Mouse (Mus musculus) embryonic facial prominence, embryonic 10.5 days (tissue): ENCODE data around the gene Nepn. TPM values are rescaled to one million over a fixed set of nuclear protein-coding genes. Genes with fewer than 3 reads are reported as not detected.

Experiments
- DNase-seq: peaks from one replicate; pipeline ENCODE4 v3.0.0-alpha.2; 2017; ENCODE audit warnings: low spot score
- H3K27ac ChIP-seq: fragments of 300-500 bp; sonication (generic); replicated peaks from 2 replicates; pipeline ENCODE4 v1.5.1; 2016; ENCODE audit warnings: mild to moderate bottlenecking
- H3K27me3 ChIP-seq: fragments of 300-500 bp; sonication (generic); replicated peaks from 2 replicates; pipeline ENCODE4 v1.6.1; 2016; ENCODE audit warnings: low read depth, mild to moderate bottlenecking; ENCODE audit not compliant: poor library complexity, severe bottlenecking
- H3K36me3 ChIP-seq: fragments of 300-500 bp; sonication (generic); replicated peaks from 2 replicates; pipeline ENCODE4 v1.6.1; 2016; ENCODE audit warnings: mild to moderate bottlenecking, moderate library complexity
- H3K4me1 ChIP-seq: fragments of 300-500 bp; sonication (generic); 2 replicates; pipeline ENCODE4 v1.6.1; 2016
- H3K4me3 ChIP-seq: fragments of 300-500 bp; sonication (generic); 2 replicates; pipeline ENCODE4 v1.5.1; 2016; ENCODE audit warnings: mild to moderate bottlenecking, moderate library complexity
- H3K9me3 ChIP-seq: fragments of 300-500 bp; sonication (generic); 2 replicates; pipeline ENCODE4 v1.6.1; 2016; ENCODE audit warnings: mild to moderate bottlenecking
- WGBS: fragments of 180-500 bp; shearing (Covaris S2); methylation state at CpG from one replicate; pipeline ENCODE4 v1.1.7; 2016; 5-methylcytosine and 5-hydroxymethylcytosine counted together
- polyA plus RNA-seq: library from polyadenylated mRNA; unstranded; fragments of >200 nt; fragmentation: Nextera tagmentation; extraction: Ambion mirVana; gene quantifications from 2 replicates; pipeline ENCODE4 v1.2.1, GENCODE M21; 2016

The Nepn gene
- polyA plus RNA-seq, 1 experiment from 2014 or later, result not detected

GRCm38 (mm10) chr10:52381845-52382591 is 6.8 kb upstream of the Nepn start, which contains the start of gene Gopc:
Gene Gopc (minus strand): TSS chr10:52382124.
- Histone ChIP-seq H3K27me3 (no peaks in the 10 kb centered on the region), H3K4me3 (peak within 1 kb of the TSS; percentile 97), H3K27ac (peak within 1 kb of the TSS; percentile 94), H3K36me3 (no peaks in the 10 kb centered on the region), H3K4me1 (peaks cover 23% of the 10 kb centered on the region), H3K9me3 (no peaks in the 10 kb centered on the region)
- DNase-seq, result peak; percentile 97
- WGBS, result under 1% methylated on average over 70 of the region's 71 CpGs

DNA sequence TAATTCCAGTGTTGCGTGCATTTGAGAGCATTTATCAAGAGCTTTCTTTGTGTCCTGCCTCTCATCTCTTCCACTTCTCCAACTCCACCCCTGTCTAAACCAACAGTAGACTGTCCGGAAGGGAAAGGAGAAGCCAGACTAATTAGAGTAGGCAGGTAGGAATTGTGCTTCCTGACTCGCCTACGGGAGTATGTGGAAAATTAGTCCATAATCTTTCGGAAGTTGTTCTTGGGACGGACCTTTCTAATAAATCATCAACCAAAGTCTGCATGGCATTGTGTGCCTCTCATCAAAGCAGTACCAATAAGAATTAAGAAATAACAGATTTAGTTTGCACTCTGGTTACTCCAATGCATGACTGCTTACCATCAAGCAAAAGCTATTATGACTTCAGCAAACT is 5.8 kb upstream of the Nepn start:
- Histone ChIP-seq H3K36me3 (no peaks in the 10 kb centered on the region), H3K27ac (peak overlapping the region; percentile 94), H3K9me3 (no peaks in the 10 kb centered on the region), H3K4me3 (peak overlapping the region; percentile 97), H3K27me3 (no peaks in the 10 kb centered on the region), H3K4me1 (peaks cover 23% of the 10 kb centered on the region)
- no peak for DNase-seq
- 81% methylated on average over 6 of the region's 6 CpGs for WGBS

DNA sequence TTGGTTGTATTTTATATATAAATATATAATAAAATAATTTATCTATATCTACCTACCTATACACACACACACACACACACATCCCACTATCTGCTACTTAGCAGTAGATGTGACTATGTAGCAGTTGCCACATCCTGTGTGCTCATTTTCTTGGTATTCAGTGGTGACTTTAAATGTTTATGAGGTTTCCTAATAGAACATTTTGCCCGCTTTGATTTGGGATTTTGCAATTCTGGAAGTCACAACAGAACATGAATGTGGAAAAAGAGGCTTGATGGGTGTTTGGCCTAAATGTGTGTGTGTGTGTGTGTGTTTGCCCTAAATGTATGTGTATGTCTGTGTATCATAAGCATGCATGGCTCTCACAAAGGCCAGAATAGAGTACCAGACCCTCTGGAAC is 5.2 kb upstream of the Nepn start:
- 89% methylated on average over 1 of the region's 1 CpGs for WGBS
- peaks cover 23% of the 10 kb centered on the region for H3K4me1 ChIP-seq
- H3K9me3 ChIP-seq, result no peaks in the 10 kb centered on the region
- H3K4me3 ChIP-seq, result no peak overlapping the region
- no peak for DNase-seq
- no peak overlapping the region for H3K27ac ChIP-seq
- no peaks in the 10 kb centered on the region for H3K27me3 ChIP-seq
- H3K36me3 ChIP-seq, result no peaks in the 10 kb centered on the region

DNA sequence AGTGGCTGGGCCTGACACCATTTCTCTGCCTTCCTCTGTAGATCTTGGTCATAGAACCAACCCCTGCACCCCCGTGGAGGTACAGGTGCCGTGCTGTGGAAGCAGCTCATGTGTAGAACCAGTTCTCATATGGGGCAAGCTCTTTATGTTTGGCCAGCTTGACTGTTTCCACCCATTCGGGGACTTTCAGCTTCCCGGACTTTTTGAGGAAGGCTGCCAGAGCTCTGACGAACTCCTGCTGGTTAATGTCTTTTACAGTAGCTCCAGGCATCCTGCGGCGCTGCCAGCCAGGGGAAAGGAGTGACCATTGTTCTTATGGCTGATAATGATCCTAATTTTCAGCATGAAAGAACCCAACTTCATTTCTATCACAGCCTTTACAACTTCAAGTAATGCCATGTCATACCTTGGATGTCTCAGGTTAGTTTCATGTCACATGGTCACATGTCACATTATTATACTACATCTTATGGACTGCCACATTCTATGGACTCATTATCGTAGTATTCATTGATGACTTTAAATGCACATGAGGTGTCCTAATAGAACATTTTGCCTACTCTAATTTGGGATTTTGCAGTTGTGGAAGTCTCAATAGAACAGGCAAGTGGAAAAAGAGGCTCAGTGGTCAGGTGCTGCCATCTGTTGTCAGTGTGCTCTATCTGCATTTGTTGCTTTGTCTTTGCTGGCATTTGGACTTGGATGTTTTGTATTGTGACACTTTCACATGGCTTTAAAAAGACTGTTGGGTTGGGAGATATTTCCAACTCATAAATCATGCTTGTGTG is 3.8 kb upstream of the Nepn start:
- Histone ChIP-seq H3K27me3 (no peaks in the 10 kb centered on the region), H3K27ac (no peak overlapping the region), H3K4me1 (peaks cover 31% of the 10 kb centered on the region), H3K9me3 (no peaks in the 10 kb centered on the region), H3K4me3 (no peak overlapping the region), H3K36me3 (no peaks in the 10 kb centered on the region)
- DNase-seq, result peak; percentile 35
- 48% methylated on average over 8 of the region's 8 CpGs for WGBS

DNA sequence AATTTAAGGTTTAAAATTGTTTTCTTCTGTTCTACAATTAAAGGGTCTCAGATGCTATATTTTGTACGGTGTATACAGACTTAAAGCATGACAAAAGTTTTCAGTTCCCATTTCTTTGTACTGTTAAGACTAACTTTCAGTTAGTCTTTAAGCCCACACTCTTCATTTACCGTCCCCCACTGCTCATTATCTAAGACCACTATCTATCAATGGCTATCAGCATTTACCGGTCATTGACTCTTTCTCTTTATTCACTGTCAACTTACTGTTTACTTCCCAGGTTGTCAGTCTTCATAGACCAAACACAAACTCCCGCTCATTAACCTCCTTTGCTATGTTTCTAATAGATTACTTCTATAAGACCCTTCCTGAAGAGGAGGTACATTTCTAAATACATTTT is 1.6 kb upstream of the Nepn start:
- Histone ChIP-seq H3K27me3 (no peaks in the 10 kb centered on the region), H3K36me3 (no peaks in the 10 kb centered on the region), H3K4me1 (peaks cover 19% of the 10 kb centered on the region), H3K4me3 (no peak overlapping the region), H3K27ac (no peak overlapping the region), H3K9me3 (no peaks in the 10 kb centered on the region)
- 82% methylated on average over 4 of the region's 4 CpGs for WGBS
- DNase-seq, result no peak

DNA sequence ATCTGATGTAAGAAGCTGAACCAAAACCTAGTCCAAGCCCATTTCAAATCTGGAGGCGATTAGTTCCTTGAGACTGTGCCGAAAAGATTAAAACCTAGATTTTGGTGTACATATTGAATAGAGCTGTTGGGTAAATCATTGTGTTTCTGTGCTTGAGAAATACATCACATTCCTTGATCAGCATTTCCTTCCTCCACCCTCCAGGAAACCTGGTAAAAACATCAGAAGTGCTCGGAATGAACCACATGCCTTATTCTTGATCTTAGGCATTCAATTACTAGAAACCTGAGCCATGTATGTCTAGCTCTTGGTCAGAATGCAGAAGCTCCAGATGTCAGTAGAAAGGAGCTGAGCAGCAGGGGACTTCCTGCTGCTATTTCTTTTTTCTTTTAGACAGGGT is 666 bp downstream of the Nepn start:
- H3K27me3 ChIP-seq, result no peaks in the 10 kb centered on the region
- no peak overlapping the region for H3K4me3 ChIP-seq
- DNase-seq, result no peak
- H3K4me1 ChIP-seq, result peaks cover 13% of the 10 kb centered on the region
- H3K27ac ChIP-seq, result 0 out of 2 replicates have a peak overlapping the region, but pooled peaks have one; percentile 30
- no peaks in the 10 kb centered on the region for H3K9me3 ChIP-seq
- 63% methylated on average over 3 of the region's 3 CpGs for WGBS
- no peaks in the 10 kb centered on the region for H3K36me3 ChIP-seq

GRCm38 (mm10) chr10:52391208-52391607 is 2.4 kb downstream of the Nepn start:
- no peak for DNase-seq
- H3K9me3 ChIP-seq, result no peaks in the 10 kb centered on the region
- WGBS, result 86% methylated on average over 2 of the region's 2 CpGs

DNA sequence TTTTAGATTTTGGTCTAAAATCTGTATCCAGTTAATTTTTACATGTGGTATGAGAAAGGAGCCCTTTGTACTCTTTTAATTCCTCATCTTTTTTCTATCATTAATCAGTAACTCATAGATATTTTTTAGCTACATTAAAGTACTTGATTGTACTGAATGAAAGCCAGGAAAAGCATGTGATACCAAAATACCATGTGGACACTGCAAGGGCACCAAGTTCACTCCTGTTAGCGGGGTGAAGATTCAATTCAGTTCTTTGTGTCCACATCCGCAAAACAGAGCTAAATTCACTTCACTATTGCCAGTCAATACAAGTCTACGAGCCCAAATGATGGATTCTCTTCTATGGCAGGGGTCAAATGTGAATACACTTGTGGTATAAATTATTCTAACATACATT is 7.9 kb downstream of the Nepn start:
- Histone ChIP-seq H3K36me3 (no peaks in the 10 kb centered on the region), H3K4me1 (no peaks in the 10 kb centered on the region), H3K9me3 (no peaks in the 10 kb centered on the region), H3K27me3 (no peaks in the 10 kb centered on the region), H3K27ac (no peak overlapping the region), H3K4me3 (no peak overlapping the region)
- DNase-seq, result no peak
- WGBS, result 90% methylated on average over 3 of the region's 3 CpGs

More at GRCm38 (mm10) chr10:52391208-52391607, 2.4 kb downstream of the Nepn start:
- no peak overlapping the region for H3K27ac ChIP-seq
- no peaks in the 10 kb centered on the region for H3K36me3 ChIP-seq
- peaks cover 13% of the 10 kb centered on the region for H3K4me1 ChIP-seq
- no peaks in the 10 kb centered on the region for H3K27me3 ChIP-seq
- H3K4me3 ChIP-seq, result no peak overlapping the region

GRCm38 (mm10) chr10:52398715-52399114 is 9.9 kb downstream of the Nepn start:
- 91% methylated on average over 2 of the region's 2 CpGs for whole genome bisulfite sequencing
- Histone ChIP-seq H3K27me3 (no peaks in the 10 kb centered on the region), H3K4me1 (no peaks in the 10 kb centered on the region), H3K9me3 (no peaks in the 10 kb centered on the region), H3K27ac (no peak overlapping the region), H3K4me3 (no peak overlapping the region), H3K36me3 (no peaks in the 10 kb centered on the region)
- no peak for DNase-seq

DNA sequence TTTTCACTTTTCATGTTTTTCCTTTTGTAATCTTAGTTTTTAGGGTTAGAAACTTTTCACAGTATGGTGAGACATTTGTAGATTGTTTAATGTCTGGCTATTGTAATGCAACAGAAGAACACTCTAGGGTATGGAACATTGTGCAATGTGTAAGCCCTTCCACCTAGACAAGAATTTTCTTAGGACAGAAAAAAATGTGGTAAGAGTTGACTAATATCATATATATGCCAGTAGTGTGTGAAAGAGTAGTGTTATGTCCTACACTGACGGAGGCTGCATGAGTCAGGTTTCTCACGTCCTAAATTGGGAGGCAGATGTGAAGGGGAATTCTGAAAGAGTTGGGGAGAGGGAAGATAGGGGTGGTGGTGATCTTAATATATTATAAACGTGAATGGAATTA is 10.9 kb downstream of the Nepn start:
- 75% methylated on average over 3 of the region's 3 CpGs for WGBS
- Histone ChIP-seq H3K27ac (no peak overlapping the region), H3K27me3 (no peaks in the 10 kb centered on the region), H3K4me1 (no peaks in the 10 kb centered on the region), H3K36me3 (no peaks in the 10 kb centered on the region), H3K9me3 (no peaks in the 10 kb centered on the region), H3K4me3 (no peak overlapping the region)
- DNase-seq, result no peak

GRCm38 (mm10) chr10:52405160-52405559 is 16.4 kb downstream of the Nepn start:
- Histone ChIP-seq H3K9me3 (no peaks in the 10 kb centered on the region), H3K27ac (no peak overlapping the region), H3K27me3 (no peaks in the 10 kb centered on the region), H3K4me3 (no peak overlapping the region), H3K36me3 (no peaks in the 10 kb centered on the region), H3K4me1 (no peaks in the 10 kb centered on the region)
- WGBS, result 89% methylated on average over 13 of the region's 13 CpGs
- no peak for DNase-seq

DNA sequence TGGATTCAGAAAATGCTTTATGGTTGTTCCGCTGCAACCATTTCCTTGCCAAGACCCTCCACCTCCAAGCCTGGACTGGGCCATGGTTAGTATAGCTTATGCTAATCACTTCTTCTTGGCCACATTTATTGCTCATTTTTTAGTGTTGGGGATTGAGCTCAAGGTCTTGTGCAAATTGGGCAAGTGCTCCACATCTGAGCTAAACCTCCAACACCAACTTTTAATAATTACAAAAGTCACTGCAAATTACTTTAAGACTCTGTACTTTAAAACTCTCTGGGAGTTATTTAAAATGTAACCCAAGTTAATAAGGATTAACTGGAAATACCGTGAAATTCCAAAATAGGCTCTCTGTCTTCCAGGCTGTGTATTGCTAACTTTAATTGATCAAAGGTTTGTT is 18.8 kb downstream of the Nepn start:
- Histone ChIP-seq H3K36me3 (no peaks in the 10 kb centered on the region), H3K4me3 (no peak overlapping the region), H3K27ac (no peak overlapping the region), H3K9me3 (no peaks in the 10 kb centered on the region), H3K4me1 (no peaks in the 10 kb centered on the region), H3K27me3 (no peaks in the 10 kb centered on the region)
- WGBS, result 89% methylated on average over 2 of the region's 2 CpGs
- DNase-seq, result no peak

- WGBS, result 85% methylated on average over 2 of the region's 2 CpGs
- no peak for DNase-seq
- Histone ChIP-seq H3K36me3 (no peaks in the 10 kb centered on the region), H3K9me3 (no peaks in the 10 kb centered on the region), H3K4me3 (no peak overlapping the region), H3K27me3 (no peaks in the 10 kb centered on the region), H3K4me1 (peaks cover 16% of the 10 kb centered on the region), H3K27ac (no peak overlapping the region)
These were observed 26.2 kb downstream of the Nepn start for GRCm38 (mm10) chr10:52415020-52415419.
